Comparison of ENCODE assay signal across 9 mouse cellular contexts in the genomic region with DNA sequence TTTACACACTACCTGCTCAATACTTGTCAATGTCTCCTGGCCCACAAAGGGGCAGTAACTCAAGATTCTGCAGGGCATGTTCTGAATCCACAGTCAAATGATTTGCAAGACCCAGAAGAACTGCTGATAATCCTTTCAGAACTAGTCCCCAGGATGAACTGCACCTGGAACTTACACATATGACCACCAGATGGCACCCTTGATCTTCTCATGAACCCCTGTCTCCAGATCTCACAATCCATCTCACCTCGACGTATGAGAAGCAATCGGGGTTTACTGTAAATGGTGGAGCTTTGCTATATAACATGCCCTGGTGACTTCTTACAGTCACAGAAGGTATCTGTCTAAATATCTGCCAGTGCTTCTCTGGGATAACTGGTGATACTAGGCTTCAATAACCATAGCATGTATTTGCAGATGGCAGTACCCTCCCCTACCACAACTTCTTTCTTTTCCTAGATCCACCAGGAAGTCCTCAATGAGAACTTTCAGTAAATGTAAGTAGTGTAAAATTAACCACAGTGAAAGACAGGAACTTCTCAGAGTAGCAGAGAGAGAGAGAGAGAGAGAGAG. TPM values are rescaled to one million over a fixed set of nuclear protein-coding genes. Genes with fewer than 3 reads are reported as not detected.
A peak's percentile ranks its signal among the peaks of the same experiment; 100 is the strongest.
DNase-seq lines count a peak whose midpoint lies in the region; ATAC-seq and TF ChIP-seq lines count a peak whose summit lies in the region.
"Had no signal": no experiment of that assay in that cellular context is flagged by ENCODE, and none has a peak within 500 bp of the region (broad histone marks: within the 10 kb centered on the region; RNA-seq: fewer than 3 reads in every experiment).

No protein-coding gene starts in this region.

- no peak for TF ChIP-seq POLR2A in brain, embryonic 14.5 days (IDR thresholded peaks at IDR 0.05; ENCODE audit: borderline replicate concordance, extremely low read depth, insufficient read depth, insufficient read length, poor library complexity, severe bottlenecking)

- H3K9ac ChIP-seq in intestine, postnatal 0 days (ENCODE audit: low read depth, low read length) = no peak overlapping the region
- H3K9ac ChIP-seq in midbrain, embryonic 12.5 days (replicated peaks) = no peak overlapping the region
- no peak overlapping the region for H3K9ac ChIP-seq in stomach, postnatal 0 days (ENCODE audit: low read length)
- H3K9ac ChIP-seq: lung, embryonic 15.5 days had no signal

- 0 out of 2 replicates have a peak, but pooled peaks have one; percentile 22 for ATAC-seq in intestine, postnatal 0 days
- ATAC-seq in midbrain, embryonic 12.5 days (ENCODE audit: low FRiP score, low read depth) = peak; percentile 87; the same call in 1 of the 2 replicates
- ATAC-seq in stomach, postnatal 0 days (ENCODE audit: low FRiP score, low TSS enrichment) = no peak

- 32% methylated on average over 3 of the region's 3 CpGs for WGBS in forebrain, embryonic 10.5 days
- 7% methylated on average over 3 of the region's 3 CpGs for WGBS in intestine, postnatal 0 days
- WGBS in midbrain, embryonic 12.5 days = 30% methylated on average over 3 of the region's 3 CpGs
- WGBS in stomach, postnatal 0 days = 17% methylated on average over 3 of the region's 3 CpGs

- TF ChIP-seq CTCF in brain, embryonic 14.5 days (IDR thresholded peaks at IDR 0.05; ENCODE audit: borderline replicate concordance, extremely low read depth, insufficient read depth, insufficient read length) = peak; percentile 73; the same call in 1 of the 2 replicates
- TF ChIP-seq CTCF in intestine, postnatal 0 days (IDR thresholded peaks at IDR 0.05; ENCODE audit: low read depth) = peak; percentile 83
- TF ChIP-seq CTCF in stomach, postnatal 0 days (IDR thresholded peaks at IDR 0.05; ENCODE audit: low read depth) = peak; percentile 84

- no peaks in the 10 kb centered on the region for H3K9me3 ChIP-seq in forebrain, embryonic 10.5 days
- no peaks in the 10 kb centered on the region for H3K9me3 ChIP-seq in intestine, postnatal 0 days (ENCODE audit: control insufficient read depth)
- H3K9me3 ChIP-seq in midbrain, embryonic 12.5 days = no peaks in the 10 kb centered on the region
- H3K9me3 ChIP-seq in stomach, postnatal 0 days (ENCODE audit: control insufficient read depth, low read length) = no peaks in the 10 kb centered on the region
- H3K9me3 ChIP-seq: lung, embryonic 15.5 days had no signal

- no peaks in the 10 kb centered on the region for H3K27me3 ChIP-seq in forebrain, embryonic 10.5 days (ENCODE audit: poor library complexity, severe bottlenecking)
- H3K27me3 ChIP-seq in intestine, postnatal 0 days (replicated peaks; ENCODE audit: control insufficient read depth, insufficient read depth, low read length) = no peaks in the 10 kb centered on the region
- no peaks in the 10 kb centered on the region for H3K27me3 ChIP-seq in midbrain, embryonic 12.5 days
- no peaks in the 10 kb centered on the region for H3K27me3 ChIP-seq in stomach, postnatal 0 days (ENCODE audit: control insufficient read depth, insufficient read depth, low read length)
- H3K27me3 ChIP-seq: lung, embryonic 15.5 days had no signal

- H3K4me3 ChIP-seq in forebrain, embryonic 10.5 days = no peak overlapping the region
- no peak overlapping the region for H3K4me3 ChIP-seq in intestine, postnatal 0 days (ENCODE audit: low read depth, low read length)
- no peak overlapping the region for H3K4me3 ChIP-seq in midbrain, embryonic 12.5 days
- H3K4me3 ChIP-seq in stomach, postnatal 0 days (ENCODE audit: low read depth, low read length) = no peak overlapping the region
- H3K4me3 ChIP-seq: lung, embryonic 15.5 days had no signal

- no peak overlapping the region for H3K4me2 ChIP-seq in intestine, postnatal 0 days (replicated peaks; ENCODE audit: low read depth)
- no peak overlapping the region for H3K4me2 ChIP-seq in midbrain, embryonic 12.5 days (replicated peaks)
- no peak overlapping the region for H3K4me2 ChIP-seq in stomach, postnatal 0 days (replicated peaks; ENCODE audit: low read depth)
- H3K4me2 ChIP-seq: lung, embryonic 15.5 days had no signal

- peak; percentile 4 for DNase-seq in spleen, adult 12 weeks (ENCODE audit: low spot score)
- no peak for DNase-seq in spleen, postnatal 14 days (ENCODE audit: low spot score in 2 of 2)
- peak; percentile 84 for DNase-seq in brain, embryonic 14.5 days (ENCODE audit: low read depth)
- DNase-seq in forebrain, embryonic 10.5 days (ENCODE audit: extremely low spot score, low spot score) = peak; percentile 42
- DNase-seq in left cerebral cortex, adult 9 months (ENCODE audit: low spot score in 2 of 2) = peak; percentile 2 to 54
- DNase-seq in stomach, postnatal 0 days (ENCODE audit: low spot score) = peak; percentile 33

- no peaks in the 10 kb centered on the region for H3K36me3 ChIP-seq in forebrain, embryonic 10.5 days (replicated peaks)
- no peaks in the 10 kb centered on the region for H3K36me3 ChIP-seq in intestine, postnatal 0 days (ENCODE audit: control insufficient read depth, insufficient read depth)
- H3K36me3 ChIP-seq in midbrain, embryonic 12.5 days = no peaks in the 10 kb centered on the region
- H3K36me3 ChIP-seq in stomach, postnatal 0 days (ENCODE audit: control insufficient read depth, insufficient read depth, low read length) = no peaks in the 10 kb centered on the region
- H3K36me3 ChIP-seq: lung, embryonic 15.5 days had no signal

- TF ChIP-seq EP300 in stomach, postnatal 0 days (optimal IDR thresholded peaks at IDR 0.05) = no peak

- no peak overlapping the region for H3K27ac ChIP-seq in forebrain, embryonic 10.5 days
- no peak overlapping the region for H3K27ac ChIP-seq in intestine, postnatal 0 days (ENCODE audit: low read depth, low read length)
- H3K27ac ChIP-seq in midbrain, embryonic 12.5 days (replicated peaks) = no peak overlapping the region
- no peak overlapping the region for H3K27ac ChIP-seq in stomach, postnatal 0 days (replicated peaks)
- H3K27ac ChIP-seq: lung, embryonic 15.5 days had no signal

- no peaks in the 10 kb centered on the region for H3K4me1 ChIP-seq in forebrain, embryonic 10.5 days
- no peaks in the 10 kb centered on the region for H3K4me1 ChIP-seq in intestine, postnatal 0 days (replicated peaks; ENCODE audit: control insufficient read depth, insufficient read depth, low read length)
- no peaks in the 10 kb centered on the region for H3K4me1 ChIP-seq in midbrain, embryonic 12.5 days
- H3K4me1 ChIP-seq in stomach, postnatal 0 days (replicated peaks; ENCODE audit: control insufficient read depth, insufficient read depth) = no peaks in the 10 kb centered on the region
- H3K4me1 ChIP-seq: lung, embryonic 15.5 days had no signal

RNA-seq across cellular contexts. Expression of a gene that starts 54.5 kb away (rescaled TPM):
- not detected in 2 replicates for polyA plus RNA-seq in brain, embryonic 14.5 days (2012; rRNA removed)
- not detected in 2 replicates for polyA plus RNA-seq in forebrain, embryonic 10.5 days (2016; fragmentation: Nextera tagmentation; extraction: Ambion mirVana)
- not detected in 2 replicates for polyA plus RNA-seq in intestine, postnatal 0 days (2015; fragmentation: Nextera tagmentation; extraction: Ambion mirVana)
- polyA plus RNA-seq in midbrain, embryonic 12.5 days (2016; fragmentation: Nextera tagmentation; extraction: Ambion mirVana) = not detected in 2 replicates
- polyA plus RNA-seq in stomach, postnatal 0 days (2015; fragmentation: Nextera tagmentation; extraction: Ambion mirVana) = not detected in 2 replicates
- polyA plus RNA-seq: lung, embryonic 15.5 days had no signal

Comparison
In these comparisons a context has a peak if more than half of its experiments do, and no peak if none do; other contexts are left out.
1. DNase-seq: peak in spleen, adult 12 weeks (single experiment), brain, embryonic 14.5 days (single experiment), forebrain, embryonic 10.5 days (single experiment), left cerebral cortex, adult 9 months (2 of 2) and stomach, postnatal 0 days (single experiment); none in spleen, postnatal 14 days (0 of 2).
2. Peak in every context shown above with its lines, with median percentiles within 50 percentile points of each other: CTCF ChIP-seq.